Mouse (Mus musculus) heart, embryonic 13.5 days (tissue): Measurements from ENCODE around the gene Lefty1. TPM values are rescaled to one million over a fixed set of nuclear protein-coding genes. Genes with fewer than 3 reads are reported as not detected.

Experiments
- ATAC-seq: fragments of 200-750 bp; cut with Nextera tagmentation; 2 replicates; pipeline ENCODE4 v1.8.0; 2017; ENCODE audit warnings: moderate TSS enrichment; ENCODE audit not compliant: insufficient number of reproducible peaks, low FRiP score, low TSS enrichment; ENCODE audit errors: extremely low read depth
- H3K27ac ChIP-seq: fragments of 300-500 bp; sonication (generic); replicated peaks from 2 replicates; pipeline ENCODE4 v1.5.1; 2015; ENCODE audit warnings: moderate library complexity, mild to moderate bottlenecking, inconsistent platforms
- H3K27me3 ChIP-seq: fragments of 300-500 bp; sonication (generic); replicated peaks from 2 replicates; pipeline ENCODE4 v1.6.1; 2015; ENCODE audit warnings: mild to moderate bottlenecking, inconsistent platforms
- H3K36me3 ChIP-seq: fragments of 300-500 bp; sonication (generic); 2 replicates; pipeline ENCODE4 v1.6.1; 2015; ENCODE audit warnings: mild to moderate bottlenecking, inconsistent platforms
- H3K4me1 ChIP-seq: fragments of 300-500 bp; sonication (generic); 2 replicates; pipeline ENCODE4 v1.6.1; 2015; ENCODE audit warnings: inconsistent platforms
- H3K4me2 ChIP-seq: fragments of 300-500 bp; sonication (generic); 2 replicates; pipeline ENCODE4 v1.6.1; 2015; ENCODE audit warnings: inconsistent platforms, mild to moderate bottlenecking, moderate library complexity
- H3K4me3 ChIP-seq: fragments of 300-500 bp; sonication (generic); 2 replicates; pipeline ENCODE4 v1.5.1; 2015; ENCODE audit warnings: moderate library complexity, mild to moderate bottlenecking, inconsistent platforms
- H3K9ac ChIP-seq: fragments of 300-500 bp; sonication (generic); 2 replicates; pipeline ENCODE4 v1.6.1; 2015; ENCODE audit warnings: inconsistent platforms, mild to moderate bottlenecking, moderate library complexity
- H3K9me3 ChIP-seq: fragments of 300-500 bp; sonication (generic); 2 replicates; pipeline ENCODE4 v1.6.1; 2016; ENCODE audit warnings: inconsistent platforms
- WGBS: fragments of 180-500 bp; shearing (Covaris S2); methylation state at CpG from one replicate; pipeline ENCODE4 v1.1.7; 2015; ENCODE audit warnings: mixed read lengths; 5-methylcytosine and 5-hydroxymethylcytosine counted together
- polyA plus RNA-seq: library from polyadenylated mRNA; unstranded; fragments of >200 nt; fragmentation: Nextera tagmentation; extraction: Ambion mirVana; gene quantifications from 2 replicates; pipeline ENCODE4 v1.2.1, GENCODE M21; 2015

Gene Lefty1
- polyA plus RNA-seq, 1 experiment from 2014 or later = 1.4 TPM

GRCm38 (mm10) chr1:180904815-180905080 is 30.1 kb upstream of the Lefty1 start:
- H3K9ac ChIP-seq = peak overlapping the region; percentile 95
- no peak for ATAC-seq
- WGBS = 3% methylated on average over 5 of the region's 5 CpGs
- peak overlapping the region; percentile 96 for H3K4me2 ChIP-seq
- no peaks in the 10 kb centered on the region for H3K9me3 ChIP-seq
- no peaks in the 10 kb centered on the region for H3K27me3 ChIP-seq
- H3K36me3 ChIP-seq = peaks cover 36% of the 10 kb centered on the region
- peak overlapping the region; percentile 84 for H3K27ac ChIP-seq
- peaks cover 20% of the 10 kb centered on the region for H3K4me1 ChIP-seq
- H3K4me3 ChIP-seq = peak overlapping the region; percentile 94

- ATAC-seq = no peak
- WGBS = 59% methylated on average over 6 of the region's 6 CpGs
- H3K9me3 ChIP-seq = no peaks in the 10 kb centered on the region
- H3K4me2 ChIP-seq = peak overlapping the region; percentile 96
- peak overlapping the region; percentile 94 for H3K4me3 ChIP-seq
- no peaks in the 10 kb centered on the region for H3K27me3 ChIP-seq
- H3K4me1 ChIP-seq = peaks cover 20% of the 10 kb centered on the region
- H3K36me3 ChIP-seq = peaks cover 36% of the 10 kb centered on the region
- H3K27ac ChIP-seq = no peak overlapping the region
- peak overlapping the region; percentile 95 for H3K9ac ChIP-seq
Measured at GRCm38 (mm10) chr1:180905307-180905706, 29.5 kb upstream of the Lefty1 start.

DNA sequence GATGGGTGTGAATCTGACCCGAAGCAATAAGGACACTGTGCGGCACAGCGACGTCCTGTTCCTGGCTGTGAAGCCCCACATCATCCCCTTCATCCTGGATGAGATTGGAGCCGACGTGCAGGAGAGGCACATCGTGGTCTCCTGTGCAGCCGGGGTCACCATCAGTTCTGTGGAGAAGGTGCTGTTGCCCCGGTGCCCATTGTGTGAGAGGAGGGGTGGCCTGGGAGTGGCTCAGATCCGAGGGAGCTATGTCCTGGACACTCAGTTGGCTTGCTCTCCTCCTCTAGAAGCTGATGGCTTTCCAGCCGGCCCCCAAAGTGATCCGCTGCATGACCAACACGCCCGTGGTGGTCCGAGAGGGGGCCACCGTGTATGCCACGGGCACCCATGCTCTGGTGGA is 28.9 kb upstream of the Lefty1 start:
- WGBS = 88% methylated on average over 17 of the region's 17 CpGs
- H3K9ac ChIP-seq = peak overlapping the region; percentile 95
- H3K4me3 ChIP-seq = peak overlapping the region; percentile 94

GRCm38 (mm10) chr1:180906461-180907147 is 28.2 kb upstream of the Lefty1 start:
- Histone ChIP-seq H3K9me3 (no peaks in the 10 kb centered on the region), H3K27me3 (no peaks in the 10 kb centered on the region), H3K4me3 (peak overlapping the region; percentile 94), H3K27ac (no peak overlapping the region), H3K4me1 (peaks cover 23% of the 10 kb centered on the region), H3K36me3 (peaks cover 36% of the 10 kb centered on the region), H3K9ac (no peak overlapping the region), H3K4me2 (peak overlapping the region; percentile 96)
- 85% methylated on average over 24 of the region's 24 CpGs for WGBS
- ATAC-seq = no peak

More for the DNA sequence above, 28.9 kb upstream of the Lefty1 start:
- peaks cover 36% of the 10 kb centered on the region for H3K36me3 ChIP-seq
- H3K27me3 ChIP-seq = no peaks in the 10 kb centered on the region
- peak overlapping the region; percentile 96 for H3K4me2 ChIP-seq
- H3K9me3 ChIP-seq = no peaks in the 10 kb centered on the region
- ATAC-seq = no peak
- H3K27ac ChIP-seq = no peak overlapping the region
- peaks cover 20% of the 10 kb centered on the region for H3K4me1 ChIP-seq

- Histone ChIP-seq H3K9me3 (no peaks in the 10 kb centered on the region), H3K36me3 (peaks cover 29% of the 10 kb centered on the region), H3K4me2 (peak overlapping the region; percentile 51), H3K27me3 (peaks cover 6% of the 10 kb centered on the region; the same call in 1 of the 2 replicates), H3K27ac (no peak overlapping the region), H3K4me3 (no peak overlapping the region), H3K9ac (no peak overlapping the region), H3K4me1 (peaks cover 15% of the 10 kb centered on the region)
- no peak for ATAC-seq
- 39% methylated on average over 8 of the region's 8 CpGs for WGBS
Measured at GRCm38 (mm10) chr1:180911138-180911537, 23.7 kb upstream of the Lefty1 start.

DNA sequence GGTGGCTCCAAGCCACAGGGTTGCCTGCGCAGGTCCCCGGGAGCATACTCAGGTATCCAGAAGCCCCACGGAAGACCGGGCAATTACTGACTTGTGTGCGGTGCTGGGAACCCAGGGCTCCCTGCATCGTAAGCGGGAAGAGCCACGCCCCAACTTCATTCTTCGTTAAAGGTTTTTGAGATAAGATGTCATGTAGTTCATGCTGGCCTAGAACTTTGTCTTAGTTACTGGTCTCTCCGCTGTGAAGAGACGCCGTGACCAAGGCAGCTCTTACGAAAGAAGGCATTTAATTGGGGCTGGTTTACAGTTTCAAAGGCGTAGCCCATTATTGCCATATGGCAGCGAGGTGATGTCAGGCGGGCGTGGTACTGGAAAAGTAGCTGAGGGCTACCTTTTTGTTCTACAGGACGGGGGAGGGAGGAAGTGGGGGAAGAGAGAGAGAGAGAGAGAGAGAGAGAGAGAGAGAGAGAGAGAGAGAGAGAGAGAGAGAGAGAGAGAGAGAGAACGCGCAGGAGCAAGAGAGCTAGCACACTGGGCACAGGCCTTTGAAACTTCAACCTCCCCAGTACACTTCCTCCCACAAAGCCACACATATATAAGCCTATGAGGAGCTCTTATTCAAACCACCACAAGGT is 23.1 kb upstream of the Lefty1 start:
- H3K27me3 ChIP-seq = peaks cover 6% of the 10 kb centered on the region; the same call in 1 of the 2 replicates
- H3K27ac ChIP-seq = no peak overlapping the region
- no peak overlapping the region for H3K4me3 ChIP-seq
- no peaks in the 10 kb centered on the region for H3K9me3 ChIP-seq
- H3K9ac ChIP-seq = no peak overlapping the region
- 44% methylated on average over 20 of the region's 20 CpGs for WGBS
- H3K4me2 ChIP-seq = peak overlapping the region; percentile 51
- peaks cover 15% of the 10 kb centered on the region for H3K4me1 ChIP-seq
- H3K36me3 ChIP-seq = peaks cover 23% of the 10 kb centered on the region
- ATAC-seq = no peak

DNA sequence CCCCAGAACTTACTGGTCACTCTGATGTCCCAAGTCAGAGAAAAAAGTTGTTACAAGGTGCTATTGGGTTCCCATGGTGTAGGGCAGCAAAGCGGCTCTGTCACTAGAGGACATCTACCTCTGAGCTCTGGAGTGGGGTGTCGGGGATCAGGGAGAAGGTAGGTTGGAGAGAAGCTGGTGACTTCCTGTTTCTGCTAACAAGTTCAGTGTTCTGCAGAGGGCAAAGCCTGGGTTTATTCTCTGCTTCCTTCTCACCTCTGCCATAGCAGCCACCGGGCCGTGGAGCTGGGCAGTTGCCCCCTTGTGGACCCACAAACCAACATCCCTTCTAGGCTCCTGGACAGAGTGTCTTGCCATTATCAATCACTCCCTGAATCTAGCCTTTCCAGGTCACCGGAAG is 22.0 kb upstream of the Lefty1 start:
- H3K27me3 ChIP-seq = peaks cover 6% of the 10 kb centered on the region; the same call in 1 of the 2 replicates
- H3K27ac ChIP-seq = no peak overlapping the region
- H3K4me3 ChIP-seq = no peak overlapping the region
- 78% methylated on average over 5 of the region's 5 CpGs for WGBS
- H3K4me1 ChIP-seq = peaks cover 15% of the 10 kb centered on the region
- peaks cover 13% of the 10 kb centered on the region for H3K36me3 ChIP-seq
- ATAC-seq = no peak
- H3K4me2 ChIP-seq = no peak overlapping the region
- no peaks in the 10 kb centered on the region for H3K9me3 ChIP-seq
- no peak overlapping the region for H3K9ac ChIP-seq

DNA sequence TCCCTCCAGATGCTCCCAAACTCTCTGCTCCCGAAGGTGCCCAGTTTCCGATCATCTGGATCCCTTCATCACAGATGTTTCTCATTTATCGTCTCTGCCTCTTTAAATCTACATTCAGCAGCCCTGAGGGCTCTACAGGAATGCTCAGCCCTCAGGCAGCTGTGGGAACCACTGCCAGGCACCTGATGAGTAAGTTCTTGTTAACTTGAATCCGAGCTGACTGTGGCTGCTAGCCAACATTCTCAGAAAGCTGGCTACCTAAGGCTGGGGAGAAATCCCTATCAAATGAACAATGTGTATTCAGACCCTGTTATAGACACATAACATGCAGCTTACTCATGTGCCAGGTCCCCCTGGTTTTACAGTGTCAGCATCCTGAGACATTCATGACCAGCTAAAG is 21.0 kb upstream of the Lefty1 start:
- Histone ChIP-seq H3K9ac (no peak overlapping the region), H3K4me2 (no peak overlapping the region), H3K27ac (peak overlapping the region; percentile 38; the same call in 1 of the 2 replicates), H3K9me3 (no peaks in the 10 kb centered on the region), H3K36me3 (peaks cover 3% of the 10 kb centered on the region; the same call in 1 of the 2 replicates), H3K4me1 (peaks cover 16% of the 10 kb centered on the region), H3K27me3 (peaks cover 6% of the 10 kb centered on the region; the same call in 1 of the 2 replicates), H3K4me3 (no peak overlapping the region)
- WGBS = 40% methylated on average over 4 of the region's 4 CpGs
- ATAC-seq = peak; percentile 21; the same call in 1 of the 2 replicates

- ATAC-seq = no peak
- WGBS = 87% methylated on average over 11 of the region's 11 CpGs
- H3K9ac ChIP-seq = no peak overlapping the region
- H3K27me3 ChIP-seq = peaks cover 6% of the 10 kb centered on the region; the same call in 1 of the 2 replicates
- no peaks in the 10 kb centered on the region for H3K36me3 ChIP-seq
- H3K27ac ChIP-seq = no peak overlapping the region
- H3K4me1 ChIP-seq = peaks cover 21% of the 10 kb centered on the region
- no peak overlapping the region for H3K4me3 ChIP-seq
- H3K9me3 ChIP-seq = no peaks in the 10 kb centered on the region
- no peak overlapping the region for H3K4me2 ChIP-seq
Measured at GRCm38 (mm10) chr1:180916425-180916824, 18.4 kb upstream of the Lefty1 start.

GRCm38 (mm10) chr1:180917053-180917452 is 17.8 kb upstream of the Lefty1 start:
- ATAC-seq = no peak

DNA sequence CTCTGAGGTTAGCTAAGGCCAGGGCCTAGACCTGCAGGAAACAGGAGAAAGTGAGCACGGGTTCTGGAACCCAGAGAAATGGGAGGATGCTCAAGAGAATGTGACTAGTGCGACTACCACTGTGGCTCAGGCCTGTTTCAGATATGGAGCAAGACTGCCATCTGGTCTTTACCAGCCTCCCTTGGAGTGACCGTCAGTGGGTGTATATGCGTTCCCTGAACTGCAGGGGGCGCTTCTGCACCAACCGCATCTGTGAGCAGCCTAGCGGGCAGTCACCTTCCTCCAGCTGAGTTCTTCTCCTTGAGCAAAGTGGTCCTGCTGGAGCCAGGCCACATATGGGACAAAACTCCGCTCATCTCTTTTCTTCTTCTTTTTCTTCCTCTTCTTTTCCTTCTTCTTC is 15.1 kb upstream of the Lefty1 start:
- ATAC-seq = no peak
- Histone ChIP-seq H3K9ac (no peak overlapping the region), H3K4me2 (no peak overlapping the region), H3K9me3 (no peaks in the 10 kb centered on the region), H3K36me3 (no peaks in the 10 kb centered on the region), H3K27ac (no peak overlapping the region), H3K4me1 (0 out of 2 replicates have a peak, but pooled peaks cover 7% of the 10 kb centered on the region), H3K27me3 (peaks cover 6% of the 10 kb centered on the region; the same call in 1 of the 2 replicates), H3K4me3 (no peak overlapping the region)
- WGBS = 36% methylated on average over 8 of the region's 8 CpGs

More at GRCm38 (mm10) chr1:180917053-180917452, 17.8 kb upstream of the Lefty1 start:
- Histone ChIP-seq H3K27me3 (peaks cover 6% of the 10 kb centered on the region; the same call in 1 of the 2 replicates), H3K36me3 (no peaks in the 10 kb centered on the region), H3K9ac (no peak overlapping the region), H3K4me2 (no peak overlapping the region), H3K4me1 (peaks cover 18% of the 10 kb centered on the region), H3K9me3 (no peaks in the 10 kb centered on the region), H3K4me3 (no peak overlapping the region), H3K27ac (no peak overlapping the region)
- WGBS = 36% methylated on average over 1 of the region's 1 CpGs
